Mouse (Mus musculus) ES-Bruce4 (cell line): ENCODE results near the gene Tbc1d1.

Experiments used
- CTCF ChIP-seq: IDR thresholded peaks from one replicate; pipeline ENCODE4 v1.8.1; 2011; ENCODE audit warnings: low read depth, low read length
- EP300 ChIP-seq: IDR thresholded peaks from 2 replicates; pipeline ENCODE4 v1.6.1; 2011; ENCODE audit warnings: low read depth, low read length; ENCODE audit not compliant: insufficient read depth
- POLR2A ChIP-seq: IDR thresholded peaks from one replicate; pipeline ENCODE4 v1.8.1; 2011; ENCODE audit warnings: low read length; ENCODE audit not compliant: insufficient read depth

DNA sequence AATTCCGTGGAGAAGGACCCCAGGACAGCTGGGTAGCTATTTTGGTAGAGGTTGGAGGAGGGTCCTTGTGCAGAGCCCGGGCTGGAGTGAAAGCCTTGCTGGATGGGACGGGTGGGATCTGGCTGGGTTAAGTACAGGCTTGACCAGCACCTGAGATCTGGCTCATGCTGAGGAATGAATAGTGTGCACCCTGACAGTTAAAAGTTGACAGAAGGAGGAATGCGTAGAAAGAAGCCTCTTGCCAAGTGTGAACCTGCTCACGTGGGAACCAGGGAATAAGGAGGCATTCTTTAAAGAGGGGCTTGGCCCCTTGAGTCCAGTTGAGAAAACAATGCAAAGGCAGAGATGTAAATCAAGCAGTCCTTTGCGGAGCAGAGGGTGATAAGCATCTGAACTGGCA is 87.6 kb downstream of the Tbc1d1 start:
- TF ChIP-seq POLR2A (no peak), CTCF (no peak), EP300 (no peak)
